Mouse (Mus musculus): ENCODE results near the gene Cars.

- no peak for TF ChIP-seq CTCF (IDR thresholded peaks at IDR 0.05; ENCODE audit: low read depth, low read length)
- TF ChIP-seq POLR2A (IDR thresholded peaks at IDR 0.05; ENCODE audit: insufficient read depth, low read length), result no peak
- TF ChIP-seq EP300 (IDR thresholded peaks at IDR 0.05; ENCODE audit: insufficient read depth, low read depth, low read length), result no peak
Measured at GRCm38 (mm10) chr7:143575751-143576150, 24.1 kb downstream of the Cars start.

Data from ES-Bruce4 (cell line).